Mouse (Mus musculus): ENCODE measurements around the gene Slc39a13.
"Not testable (repeated sequence)": the region's sequence is repeated elsewhere in the genome, so short reads cannot be mapped to it uniquely, and the experiment has no call there.

Gene Slc39a13

GRCm38 (mm10) chr2:91047359-91047758 is 22.9 kb downstream of the Slc39a13 start:
- in situ Hi-C loops (cut with MboI; ENCODE audit: low pct_unique_long_range_greater_than_20kb in 1 of 2, low sequenced_read_pairs in 2 of 2, unreplicated experiment in 1 of 2): no loop called here

GRCm38 (mm10) chr2:91045805-91046204 is 24.4 kb downstream of the Slc39a13 start:
- in situ Hi-C loops (cut with MboI; ENCODE audit: low pct_unique_long_range_greater_than_20kb in 1 of 2, low sequenced_read_pairs in 2 of 2, unreplicated experiment in 1 of 2): not testable (repeated sequence)

GRCm38 (mm10) chr2:91044727-91045126 is 25.5 kb downstream of the Slc39a13 start:
- in situ Hi-C loops (cut with MboI; ENCODE audit: low pct_unique_long_range_greater_than_20kb in 1 of 2, low sequenced_read_pairs in 2 of 2, unreplicated experiment in 1 of 2): loop anchor here in 1 of 2 experiments (5.0 kb wide), 1 partner anchor 53 kb away; no protein-coding TSS in a partner anchor

GRCm38 (mm10) chr2:91042651-91043398 is 27.4 kb downstream of the Slc39a13 start:
- in situ Hi-C loops (cut with MboI; ENCODE audit: low pct_unique_long_range_greater_than_20kb in 1 of 2, low sequenced_read_pairs in 2 of 2, unreplicated experiment in 1 of 2): loop anchor here in 1 of 2 experiments (5.0 kb wide), 1 partner anchor 54 kb away; no protein-coding TSS in a partner anchor

GRCm38 (mm10) chr2:91041786-91042185 is 28.4 kb downstream of the Slc39a13 start:
- in situ Hi-C loops (cut with MboI; ENCODE audit: low pct_unique_long_range_greater_than_20kb in 1 of 2, low sequenced_read_pairs in 2 of 2, unreplicated experiment in 1 of 2): loop anchor here in 1 of 2 experiments (5.0 kb wide), 1 partner anchor 56 kb away; no protein-coding TSS in a partner anchor

- in situ Hi-C loops (cut with MboI; ENCODE audit: low pct_unique_long_range_greater_than_20kb in 1 of 2, low sequenced_read_pairs in 2 of 2, unreplicated experiment in 1 of 2): no loop called here
Measured at GRCm38 (mm10) chr2:91035385-91035784, 34.8 kb downstream of the Slc39a13 start, which contains the start of gene Rapsn. Gene Rapsn (plus strand): TSS chr2:91035620.

GRCm38 (mm10) chr2:91033000-91033399 is 37.2 kb downstream of the Slc39a13 start:
- in situ Hi-C loops (cut with MboI; ENCODE audit: low pct_unique_long_range_greater_than_20kb in 1 of 2, low sequenced_read_pairs in 2 of 2, unreplicated experiment in 1 of 2): loop anchor here in 1 of 2 experiments (5.0 kb wide), 1 partner anchor 64 kb away; no protein-coding TSS in a partner anchor

GRCm38 (mm10) chr2:91031216-91031615 is 39.0 kb downstream of the Slc39a13 start:
- in situ Hi-C loops (cut with MboI; ENCODE audit: low pct_unique_long_range_greater_than_20kb in 1 of 2, low sequenced_read_pairs in 2 of 2, unreplicated experiment in 1 of 2): loop anchor here in 1 of 2 experiments (5.0 kb wide), 1 partner anchor 66 kb away; no protein-coding TSS in a partner anchor

GRCm38 (mm10) chr2:91027391-91028214 is 42.6 kb downstream of the Slc39a13 start:
- in situ Hi-C loops (cut with MboI; ENCODE audit: low pct_unique_long_range_greater_than_20kb in 1 of 2, low sequenced_read_pairs in 2 of 2, unreplicated experiment in 1 of 2): no loop called here

- in situ Hi-C loops (cut with MboI; ENCODE audit: low pct_unique_long_range_greater_than_20kb in 1 of 2, low sequenced_read_pairs in 2 of 2, unreplicated experiment in 1 of 2): no loop called here
Measured at GRCm38 (mm10) chr2:91026491-91026890, 43.7 kb downstream of the Slc39a13 start.

GRCm38 (mm10) chr2:91025081-91025516 is 45.1 kb downstream of the Slc39a13 start:
- in situ Hi-C loops (cut with MboI; ENCODE audit: low pct_unique_long_range_greater_than_20kb in 1 of 2, low sequenced_read_pairs in 2 of 2, unreplicated experiment in 1 of 2): no loop called here

GRCm38 (mm10) chr2:91023956-91024355 is 46.3 kb downstream of the Slc39a13 start:
- in situ Hi-C loops (cut with MboI; ENCODE audit: low pct_unique_long_range_greater_than_20kb in 1 of 2, low sequenced_read_pairs in 2 of 2, unreplicated experiment in 1 of 2): no loop called here

- in situ Hi-C loops (cut with MboI; ENCODE audit: low pct_unique_long_range_greater_than_20kb in 1 of 2, low sequenced_read_pairs in 2 of 2, unreplicated experiment in 1 of 2): no loop called here
Measured at GRCm38 (mm10) chr2:91023131-91023530, 47.1 kb downstream of the Slc39a13 start.

- in situ Hi-C loops (cut with MboI; ENCODE audit: low pct_unique_long_range_greater_than_20kb in 1 of 2, low sequenced_read_pairs in 2 of 2, unreplicated experiment in 1 of 2): not testable (repeated sequence)
Measured at GRCm38 (mm10) chr2:91022266-91022665, 48.0 kb downstream of the Slc39a13 start.

- in situ Hi-C loops (cut with MboI; ENCODE audit: low pct_unique_long_range_greater_than_20kb in 1 of 2, low sequenced_read_pairs in 2 of 2, unreplicated experiment in 1 of 2): no loop called here
Measured at GRCm38 (mm10) chr2:91019911-91020310, 50.3 kb downstream of the Slc39a13 start.

GRCm38 (mm10) chr2:91018061-91018788 is 52.0 kb downstream of the Slc39a13 start:
- in situ Hi-C loops (cut with MboI; ENCODE audit: low pct_unique_long_range_greater_than_20kb in 1 of 2, low sequenced_read_pairs in 2 of 2, unreplicated experiment in 1 of 2): no loop called here

- in situ Hi-C loops (cut with MboI; ENCODE audit: low pct_unique_long_range_greater_than_20kb in 1 of 2, low sequenced_read_pairs in 2 of 2, unreplicated experiment in 1 of 2): no loop called here
Measured at GRCm38 (mm10) chr2:91015386-91015785, 54.8 kb downstream of the Slc39a13 start.

GRCm38 (mm10) chr2:91013881-91014280 is 56.3 kb downstream of the Slc39a13 start:
- in situ Hi-C loops (cut with MboI; ENCODE audit: low pct_unique_long_range_greater_than_20kb in 1 of 2, low sequenced_read_pairs in 2 of 2, unreplicated experiment in 1 of 2): no loop called here

All from mouse embryonic stem cell (cell line).